Mouse (Mus musculus): ENCODE data around the gene Plk2. TPM values are rescaled to one million over a fixed set of nuclear protein-coding genes. Genes with fewer than 3 reads are reported as not detected.
"Not testable (repeated sequence)": the region's sequence is repeated elsewhere in the genome, so short reads cannot be mapped to it uniquely, and the experiment has no call there.

Gene Plk2
- total RNA-seq, 2 experiments from 2014 or later, result 243 to 293 TPM

DNA sequence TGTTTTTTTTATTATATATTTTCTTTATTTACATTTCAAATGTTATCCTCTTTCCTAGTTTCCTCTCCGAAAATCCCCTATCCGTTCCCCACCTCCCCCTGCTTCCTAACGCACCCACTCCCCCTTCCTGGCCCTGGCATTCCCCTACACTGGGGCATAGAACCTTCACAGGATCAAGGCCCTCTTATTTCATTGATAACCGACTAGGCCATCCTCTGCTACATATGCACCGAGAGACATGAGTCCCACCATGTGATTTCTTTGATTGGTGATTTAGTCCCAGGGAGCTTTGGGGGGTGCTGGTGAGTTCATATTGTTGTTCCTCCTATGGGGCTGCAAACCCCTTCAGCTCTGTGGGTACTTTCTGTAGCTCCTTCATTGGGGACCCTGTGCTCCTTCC lies 9.8 kb downstream of the Plk2 start:
- DNase-seq (ENCODE audit: low spot score in 2 of 2), result not testable (repeated sequence)

DNA sequence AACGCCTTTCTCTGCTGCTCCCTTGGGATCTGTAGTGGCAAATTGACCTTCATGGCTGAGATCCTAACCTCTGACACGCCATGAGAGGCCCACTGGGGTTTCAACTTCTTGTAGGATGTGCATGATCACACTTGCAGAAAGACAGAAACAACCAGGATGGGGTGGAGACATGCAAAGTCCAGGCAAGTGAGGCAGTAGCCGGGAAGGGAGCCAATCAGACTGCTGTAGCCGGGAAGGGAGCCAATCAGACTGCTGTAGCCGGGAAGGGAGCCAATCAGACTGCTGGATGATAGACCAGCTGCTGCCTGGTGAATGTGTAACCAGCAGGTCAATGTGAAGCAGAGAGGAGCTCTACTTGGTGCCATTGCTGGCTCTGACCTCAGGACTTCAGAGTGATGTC lies 11.3 kb downstream of the Plk2 start:
- DNase-seq (ENCODE audit: low spot score in 2 of 2), result peak in 1 of 2 experiments; percentile 28

GRCm38 (mm10) chr13:110412572-110413209 lies 17.8 kb downstream of the Plk2 start:
- DNase-seq (ENCODE audit: low spot score in 2 of 2), result no peak

GRCm38 (mm10) chr13:110418656-110419055 lies 23.8 kb downstream of the Plk2 start:
- DNase-seq (ENCODE audit: low spot score in 2 of 2), result no peak

DNA sequence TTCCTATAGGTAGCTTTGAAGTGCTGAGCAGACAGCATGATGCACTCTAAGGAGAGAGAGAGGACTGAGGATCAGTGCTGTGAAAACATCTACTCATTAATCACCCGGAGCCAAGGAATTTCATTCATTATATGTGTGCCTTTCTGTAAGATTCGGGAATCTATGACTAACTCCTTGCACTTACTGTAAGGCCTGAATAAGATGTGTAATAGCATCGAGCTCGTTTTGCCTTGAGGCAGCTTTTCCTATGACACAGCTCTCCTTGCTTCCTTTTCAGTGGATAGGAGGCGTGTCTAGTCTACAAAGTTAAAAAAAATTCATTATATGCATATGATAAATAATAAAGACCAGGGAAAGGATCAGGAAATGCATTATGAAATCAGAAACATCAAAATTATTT lies 24.8 kb downstream of the Plk2 start:
- no peak for DNase-seq (ENCODE audit: low spot score in 2 of 2)

DNA sequence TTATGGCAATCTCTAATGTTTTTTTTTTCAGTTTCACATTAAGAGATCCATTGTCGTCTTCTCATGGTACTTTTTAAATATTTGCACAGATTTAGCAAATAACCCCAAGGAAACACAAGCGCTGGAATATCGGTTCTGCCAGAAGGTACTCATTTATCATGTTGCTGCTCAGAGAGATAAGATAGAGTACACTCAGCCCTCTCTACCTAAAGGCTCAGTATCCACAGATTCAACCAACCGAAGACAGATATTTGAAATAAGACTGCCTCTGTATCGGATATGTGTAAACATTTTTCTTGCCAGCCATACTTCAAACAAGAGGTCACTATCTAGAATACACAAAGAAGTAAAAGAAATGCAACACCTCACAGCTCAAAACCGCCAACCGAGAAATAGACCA lies 27.6 kb downstream of the Plk2 start:
- no peak for DNase-seq (ENCODE audit: low spot score in 2 of 2)

DNA sequence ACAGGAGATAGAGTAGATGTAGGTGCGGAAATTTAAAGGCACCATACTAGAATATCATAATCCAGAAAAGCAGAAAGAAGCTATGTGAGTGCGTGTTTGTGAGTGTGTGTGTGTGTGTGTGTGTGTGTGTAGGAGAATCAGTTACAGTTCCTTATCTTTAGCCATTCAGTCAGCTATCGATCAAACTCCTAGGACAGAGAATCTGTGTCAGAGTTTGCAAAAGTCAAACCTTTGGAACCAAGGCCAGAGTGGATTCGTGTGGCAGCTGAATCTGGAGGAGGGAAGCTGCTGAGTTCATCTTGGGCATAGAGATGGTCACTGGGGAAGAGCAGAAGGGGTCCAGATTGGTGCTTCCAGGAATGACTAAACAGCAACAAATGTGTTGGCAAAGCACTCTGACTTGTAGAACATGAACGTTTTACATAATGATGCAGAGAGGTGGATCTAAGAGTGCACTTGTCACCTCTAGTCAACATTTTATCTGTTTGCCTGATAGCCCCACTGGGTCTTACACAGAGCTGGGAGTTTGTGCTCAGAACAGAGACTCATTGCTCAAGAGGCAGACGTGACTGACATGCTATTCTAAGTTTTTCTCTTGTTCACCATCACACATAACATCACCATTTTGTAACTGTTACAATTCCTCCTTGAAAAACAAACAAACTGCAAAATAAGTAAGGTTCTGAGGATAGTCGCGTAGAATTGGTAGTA lies 30.8 kb downstream of the Plk2 start:
- DNase-seq (ENCODE audit: low spot score in 2 of 2), result no peak

DNA sequence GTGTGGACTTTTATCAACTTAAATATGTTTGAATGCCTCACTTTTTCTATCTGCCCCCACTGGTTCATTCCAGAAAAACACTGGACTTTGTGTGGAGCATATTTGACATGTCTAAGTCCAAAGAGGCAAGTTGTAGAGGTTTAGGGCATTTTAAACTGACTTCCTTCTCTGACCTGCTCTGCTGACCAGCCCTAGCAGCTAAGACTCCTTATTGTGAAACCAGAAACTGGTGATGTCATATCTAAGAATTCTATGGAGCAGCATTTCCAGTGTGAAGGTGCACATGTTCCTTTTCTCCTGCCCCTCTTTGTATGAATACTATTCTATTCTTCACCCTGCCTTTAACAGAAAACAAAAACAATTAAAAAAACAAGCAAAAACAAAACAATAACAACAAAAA lies 36.5 kb downstream of the Plk2 start:
- no peak for DNase-seq (ENCODE audit: low spot score in 2 of 2)

DNA sequence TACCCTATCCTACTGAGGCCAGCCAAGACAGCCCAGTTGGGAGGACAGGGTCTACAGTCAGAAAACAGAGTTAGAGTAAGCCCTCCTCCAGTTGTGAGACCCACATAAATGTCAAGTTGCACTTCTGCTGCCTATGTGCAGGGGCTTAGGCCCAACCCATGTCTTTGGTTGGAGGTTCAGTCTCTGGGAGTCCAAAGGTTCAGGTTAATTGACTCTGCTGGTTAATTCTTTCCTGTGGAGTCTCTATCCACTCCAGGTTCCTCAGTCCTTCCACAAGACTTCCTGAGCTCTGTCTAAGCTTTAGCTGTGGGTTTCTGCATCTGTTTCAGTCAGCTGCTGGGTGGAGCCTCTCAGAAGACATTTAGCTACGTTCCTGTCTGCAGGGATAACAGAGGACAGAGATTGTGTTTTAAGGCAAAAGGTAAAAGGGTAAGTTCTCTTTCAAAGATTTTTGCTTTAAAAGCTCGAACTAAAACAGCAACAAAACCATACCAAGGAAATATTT lies 37.3 kb downstream of the Plk2 start:
- DNase-seq (ENCODE audit: low spot score in 2 of 2), result no peak

GRCm38 (mm10) chr13:110432613-110433012 lies 37.8 kb downstream of the Plk2 start:
- no peak for DNase-seq (ENCODE audit: low spot score in 2 of 2)

DNA sequence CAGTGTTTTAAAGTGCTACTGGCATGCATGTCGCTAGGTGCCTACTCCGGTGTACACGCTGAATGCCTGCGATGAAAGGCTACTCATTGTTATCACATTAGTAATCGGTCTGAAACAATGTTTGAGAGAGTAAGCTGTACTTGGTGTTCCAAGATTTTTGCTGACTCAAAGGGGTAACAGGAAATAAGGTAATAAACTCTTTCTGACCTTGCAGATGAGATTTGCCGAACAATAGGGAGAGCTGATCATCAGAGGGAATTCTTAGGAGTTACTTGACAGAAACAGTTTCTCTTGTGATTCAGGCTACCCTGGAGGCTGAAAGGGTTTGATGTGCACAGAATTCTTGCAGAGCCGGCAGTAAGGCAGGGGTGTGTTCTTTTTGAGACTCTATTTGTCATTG lies 41.8 kb downstream of the Plk2 start:
- no peak for DNase-seq (ENCODE audit: low spot score in 2 of 2)

DNA sequence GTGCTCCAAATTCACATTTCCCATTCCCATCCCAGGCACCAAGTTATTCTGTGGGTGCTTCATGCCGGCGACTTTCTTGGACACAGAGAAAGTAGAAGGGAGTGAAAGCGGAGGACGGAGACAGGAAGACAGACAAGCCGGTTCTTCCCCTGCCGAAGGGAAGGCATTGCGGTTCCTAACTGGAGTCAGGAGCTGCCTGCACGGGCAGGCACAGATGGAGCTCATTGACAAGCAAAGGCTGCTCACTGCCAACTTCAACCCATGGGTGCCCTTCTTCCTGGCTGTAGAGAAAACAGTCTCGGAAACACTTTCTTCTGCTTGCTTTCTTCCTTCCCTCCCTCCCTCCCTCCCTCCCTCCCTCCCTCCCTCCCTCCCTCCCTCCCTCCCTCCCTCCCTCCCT lies 43.8 kb downstream of the Plk2 start:
- DNase-seq (ENCODE audit: low spot score in 2 of 2), result peak; percentile 13 to 45

GRCm38 (mm10) chr13:110444335-110444734 lies 49.5 kb downstream of the Plk2 start:
- DNase-seq (ENCODE audit: low spot score in 2 of 2), result no peak

GRCm38 (mm10) chr13:110444894-110445293 lies 50.0 kb downstream of the Plk2 start:
- DNase-seq (ENCODE audit: low spot score in 2 of 2), result no peak

- no peak for DNase-seq (ENCODE audit: low spot score in 2 of 2)
These were observed 51.6 kb downstream of the Plk2 start for GRCm38 (mm10) chr13:110446434-110446833.

DNA sequence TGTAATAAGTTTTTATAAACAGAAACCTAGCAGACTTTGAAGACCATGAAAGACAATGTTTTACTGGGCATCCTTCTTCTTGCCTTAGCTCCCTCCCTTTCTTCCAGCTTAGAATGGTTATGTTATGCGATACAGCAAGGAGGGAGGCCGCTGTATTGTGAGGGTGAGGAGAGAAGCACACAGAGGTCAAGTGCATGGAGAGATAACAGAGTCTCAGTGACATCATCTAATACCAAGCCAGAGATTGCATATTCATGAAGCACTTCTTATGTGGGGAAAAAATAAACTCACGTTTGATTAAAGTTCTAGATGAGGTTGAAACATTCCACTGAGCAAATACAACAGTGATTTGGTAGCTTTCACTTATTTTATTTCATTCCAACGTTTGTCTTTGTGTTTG lies 55.2 kb downstream of the Plk2 start:
- DNase-seq (ENCODE audit: low spot score in 2 of 2), result no peak

Other genes starting within 250 kb of the Plk2 start
- gene Rab3c, start 114.0 kb upstream of the Plk2 start, total RNA-seq (2021), result 100 to 1,000 TPM; 174 to 177 TPM
- gene Gapt, start 37.8 kb upstream of the Plk2 start, total RNA-seq (2021), result not detected